Mouse (Mus musculus): ENCODE measurements around the gene Yes1. TPM values are rescaled to one million over a fixed set of nuclear protein-coding genes. Genes with fewer than 3 reads are reported as not detected.

Yes1 gene
- total RNA-seq, 2 experiments from 2014 or later: 21.0 to 22.6 TPM

Other genes starting within 250 kb of the Yes1 start
- 100 to 1,000 TPM; 437 to 474 TPM for gene Ppp1cb, start 152.3 kb upstream of the Yes1 start, total RNA-seq (2021)
- gene Pisd, start 174.5 kb downstream of the Yes1 start, total RNA-seq (2021): 10 to 100 TPM; 25.5 to 29.0 TPM
- not detected for gene Gm20671, start 215.9 kb downstream of the Yes1 start, total RNA-seq (2021)
- gene Prr14l, start 243.1 kb downstream of the Yes1 start, total RNA-seq (2021): 1 to 10 TPM; 6.3 to 7.3 TPM